Mouse (Mus musculus) right cerebral cortex, postnatal 4 days (tissue): ENCODE measurements at regions not wholly inside any gene's neighbourhood (a gene's known extent, or its start where the extent isn't known, plus 50 kb on each side); places are given as distances from the start of the nearest gene placed in this dataset.

ENCODE experiments used
- DNase-seq: peaks from one replicate; pipeline ENCODE4 v3.0.0-alpha.2; 2022

GRCm38 (mm10) chr7:117134869-117135268, 245.9 kb upstream of the Xylt1 start:
- DNase-seq: no peak

DNA sequence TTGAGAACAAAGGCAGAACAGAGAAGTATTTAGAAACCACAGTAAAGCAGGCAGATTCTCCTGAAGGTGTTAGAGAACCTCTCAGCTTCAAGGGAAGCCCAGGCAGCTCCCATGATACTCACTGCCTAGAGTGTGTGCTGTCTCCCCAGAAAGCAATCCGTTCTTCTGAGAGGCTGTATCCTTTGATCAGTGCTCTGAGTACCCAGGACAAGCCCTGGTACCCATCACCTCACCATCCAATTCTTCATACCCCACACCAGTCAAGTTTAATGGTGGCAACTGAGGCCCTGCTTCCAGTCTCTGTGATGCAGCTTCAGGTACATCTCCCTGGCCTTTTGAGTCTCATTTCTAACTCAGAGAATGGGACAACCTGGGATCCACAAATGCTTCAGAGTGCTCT, 242.1 kb upstream of the Xylt1 start:
- no peak for DNase-seq

- peak; percentile 75 for DNase-seq
Observed at GRCm38 (mm10) chr7:117139245-117139970, 241.4 kb upstream of the Xylt1 start.

GRCm38 (mm10) chr7:117139971-117140247, 240.9 kb upstream of the Xylt1 start:
- no peak for DNase-seq

- peak; percentile 24 for DNase-seq
Observed at GRCm38 (mm10) chr7:117146809-117147208, 234.0 kb upstream of the Xylt1 start.

- no peak for DNase-seq
Observed at GRCm38 (mm10) chr7:117150355-117150754, 230.4 kb upstream of the Xylt1 start.

DNA sequence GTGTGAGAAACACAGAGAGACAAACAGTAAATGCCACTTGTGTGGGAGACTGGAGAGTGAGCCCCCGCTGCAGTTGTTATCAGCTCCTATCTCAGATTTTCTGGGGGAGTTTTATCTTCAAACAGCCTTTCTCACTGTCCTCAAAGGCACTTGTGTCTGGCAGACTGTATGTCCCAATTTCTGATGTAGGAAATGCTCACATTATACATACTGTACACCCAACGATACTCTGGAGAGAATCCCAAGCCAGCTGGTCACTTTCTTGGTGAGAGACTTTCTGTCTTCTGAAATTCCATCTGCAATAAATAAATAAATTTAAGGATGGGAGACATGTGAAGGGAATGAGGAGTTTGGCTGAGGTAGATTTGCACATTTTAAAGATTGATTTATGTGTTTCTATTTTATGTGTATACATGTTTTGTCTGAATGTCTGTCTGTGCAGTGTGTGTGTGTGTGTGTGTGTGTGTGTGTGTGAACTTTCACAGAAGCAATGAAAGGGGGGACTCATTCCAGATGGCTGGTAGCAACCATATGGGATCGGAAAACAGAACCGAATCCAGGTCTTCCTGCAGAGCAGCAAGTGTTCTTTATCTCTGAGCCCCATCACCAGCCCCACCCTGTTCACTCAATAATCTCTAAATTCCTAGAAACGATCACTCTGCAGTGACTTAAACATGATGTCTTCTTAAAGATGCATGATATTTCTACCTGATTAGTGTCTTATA, 226.8 kb upstream of the Xylt1 start:
- DNase-seq: no peak

- DNase-seq: no peak
Observed at GRCm38 (mm10) chr7:117161193-117161908, 219.4 kb upstream of the Xylt1 start.

- DNase-seq: no peak
Observed at GRCm38 (mm10) chr7:117174811-117175422, 205.9 kb upstream of the Xylt1 start.

DNA sequence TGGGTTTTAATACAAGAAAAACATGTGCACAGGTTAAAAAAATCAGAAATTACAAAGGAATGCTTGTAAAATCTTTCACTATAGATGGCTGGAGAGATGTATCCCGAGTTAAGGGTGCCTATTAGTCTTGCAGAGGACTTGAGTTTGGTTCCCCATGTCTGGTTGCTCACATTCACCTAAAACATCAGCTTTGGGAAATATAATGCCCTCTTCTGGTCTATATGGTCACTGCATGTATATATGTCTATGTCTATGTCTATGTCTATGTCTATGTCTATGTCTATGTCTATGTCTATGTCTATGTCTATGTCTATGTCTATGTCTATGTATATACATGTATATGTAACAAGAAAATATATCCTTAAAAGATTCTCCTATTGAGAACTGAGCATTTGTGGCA, 196.8 kb upstream of the Xylt1 start:
- DNase-seq: no peak

GRCm38 (mm10) chr7:117185891-117186290, 194.9 kb upstream of the Xylt1 start:
- no peak for DNase-seq

GRCm38 (mm10) chr7:117196611-117197010, 184.2 kb upstream of the Xylt1 start:
- no peak for DNase-seq

DNA sequence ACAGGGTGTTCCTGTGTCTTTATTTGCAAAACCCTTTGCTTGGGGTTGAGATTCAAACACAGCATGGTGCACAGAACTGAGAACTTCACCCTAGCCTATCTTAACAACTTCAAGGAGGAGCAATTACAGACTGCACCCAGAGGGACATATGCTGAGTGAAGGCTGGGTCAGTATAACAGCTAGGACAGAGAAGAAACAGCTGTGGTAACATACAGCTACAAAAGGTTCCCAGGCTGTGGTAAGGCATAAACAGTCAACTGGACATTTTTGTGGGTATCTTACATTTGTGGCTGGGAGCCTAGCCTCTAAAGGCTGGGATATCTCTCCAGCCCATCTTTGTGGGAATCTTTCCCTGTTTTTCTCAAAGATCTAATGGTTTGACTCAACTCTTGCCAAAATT, 154.5 kb upstream of the Xylt1 start:
- no peak for DNase-seq

GRCm38 (mm10) chr7:117229619-117230018, 151.2 kb upstream of the Xylt1 start:
- DNase-seq: no peak

DNA sequence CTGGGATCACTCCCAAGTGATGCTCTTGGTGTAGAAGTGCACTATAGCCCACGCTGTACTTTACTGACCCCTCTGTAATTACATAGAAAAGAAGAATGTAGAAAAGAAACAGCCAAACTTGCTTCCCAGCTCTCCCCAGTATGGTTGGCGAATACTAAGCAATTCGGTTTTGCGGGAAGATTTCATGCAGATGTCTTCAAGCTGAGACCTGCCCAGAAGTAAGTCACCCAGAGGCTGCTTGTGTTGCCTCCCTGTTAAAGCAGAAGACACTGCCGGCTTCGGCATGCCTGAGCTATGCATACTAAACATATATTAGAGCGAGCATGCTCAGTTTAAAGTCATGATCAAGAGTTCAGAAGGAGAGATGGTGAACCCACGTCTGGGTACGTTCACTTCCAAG, 124.0 kb upstream of the Xylt1 start:
- no peak for DNase-seq

DNA sequence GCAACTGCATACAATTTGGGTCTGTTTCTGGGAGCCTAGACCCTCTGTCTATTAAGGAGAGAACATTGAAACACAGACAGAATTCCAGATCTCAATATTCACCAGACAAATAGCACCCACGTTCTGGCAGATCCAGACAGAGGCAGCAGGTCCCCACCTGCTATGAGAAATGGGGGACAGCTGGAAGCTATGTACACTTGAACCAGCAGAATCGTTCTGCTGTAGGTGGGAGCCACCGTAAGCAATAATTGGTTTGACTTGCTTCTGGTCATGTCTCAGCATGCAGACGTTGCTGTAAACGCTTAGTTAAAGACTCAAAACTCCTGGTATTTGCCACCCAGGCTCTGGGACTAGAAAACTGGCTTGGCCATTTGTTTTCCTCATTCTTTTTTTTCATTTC, 122.2 kb upstream of the Xylt1 start:
- no peak for DNase-seq

DNA sequence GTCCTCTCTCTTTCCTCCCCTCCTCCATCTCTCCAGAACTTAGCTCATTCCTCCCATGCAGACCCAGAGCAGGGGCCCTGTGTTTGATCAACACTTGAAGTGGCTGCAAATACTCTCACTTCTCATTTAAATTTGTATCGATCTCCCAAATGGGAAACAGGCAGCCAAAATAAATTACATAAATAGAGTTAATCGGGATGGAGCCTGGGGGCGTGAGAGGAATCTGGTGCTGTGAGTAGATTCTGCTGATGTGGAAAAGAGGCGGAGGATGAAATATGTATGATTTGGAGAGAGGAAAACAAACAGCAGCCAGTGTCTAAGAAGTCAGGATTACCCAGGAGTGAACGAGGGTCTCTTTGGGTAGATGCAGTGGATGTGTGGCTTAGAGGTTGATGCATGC, 121.6 kb upstream of the Xylt1 start:
- DNase-seq: no peak

GRCm38 (mm10) chr7:117259674-117260294, 121.0 kb upstream of the Xylt1 start:
- DNase-seq: no peak

GRCm38 (mm10) chr7:117260596-117260995, 120.2 kb upstream of the Xylt1 start:
- no peak for DNase-seq

DNA sequence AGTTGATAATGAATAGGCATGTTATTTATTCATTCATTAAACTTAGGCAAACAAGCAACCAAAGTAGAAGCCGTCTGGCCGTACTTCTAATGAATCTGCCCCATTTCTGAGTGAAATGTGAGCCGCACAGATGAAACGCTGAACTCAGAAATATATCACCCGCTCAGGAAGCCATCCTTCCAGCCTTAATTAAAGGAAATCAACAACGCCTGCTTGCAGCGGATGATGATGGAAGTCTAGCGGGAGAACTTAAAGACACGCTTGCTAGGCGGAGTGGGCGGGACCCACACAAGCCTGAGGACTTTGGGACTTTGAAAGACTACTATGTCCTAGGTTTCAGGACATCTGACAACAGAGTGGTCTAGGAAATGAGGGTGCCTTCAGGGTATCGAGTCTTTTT, 117.7 kb upstream of the Xylt1 start:
- DNase-seq: no peak

DNA sequence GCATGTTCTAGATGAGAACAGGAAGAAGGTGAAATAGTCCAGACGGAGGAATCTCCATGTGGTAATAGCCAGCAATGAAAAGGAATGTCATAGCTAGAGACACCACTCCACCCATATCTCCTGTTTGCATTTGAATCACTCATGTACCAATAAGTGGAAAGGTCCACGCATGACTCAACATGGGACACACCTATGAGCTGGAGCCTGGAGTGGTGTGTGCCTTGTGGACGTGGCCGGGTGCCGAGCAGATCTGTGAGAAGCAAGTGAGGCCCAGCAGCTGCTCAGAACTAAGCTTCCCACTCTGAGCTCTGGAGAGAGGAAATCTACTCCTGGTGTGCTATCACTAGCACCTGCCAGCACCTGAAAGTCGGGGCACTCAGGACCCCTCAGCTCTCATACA, 116.4 kb upstream of the Xylt1 start:
- no peak for DNase-seq

GRCm38 (mm10) chr7:117268096-117268495, 112.7 kb upstream of the Xylt1 start:
- peak; percentile 13 for DNase-seq

- no peak for DNase-seq
Observed at GRCm38 (mm10) chr7:117269263-117269897, 111.4 kb upstream of the Xylt1 start.
